Mouse (Mus musculus) frontal cortex, adult (tissue): ENCODE measurements around the gene Olfr1325.
"Not testable (repeated sequence)": the region's sequence is repeated elsewhere in the genome, so short reads cannot be mapped to it uniquely, and the experiment has no call there.

Source experiments
- ATAC-seq: cut with Nextera tagmentation; 2 replicates; pipeline ENCODE4 v1.9.2; 2017; ENCODE audit warnings: mild to moderate bottlenecking, moderate library complexity, mixed read lengths; ENCODE audit not compliant: low TSS enrichment

Olfr1325 gene

GRCm38 (mm10) chrX:74592379-74592778, at the start of gene Olfr1325:
Olfr1325 (plus strand) TSS chrX:74592679.
- ATAC-seq = no peak

- no peak for ATAC-seq
Measured at GRCm38 (mm10) chrX:74574788-74575187, 17.7 kb upstream of the Olfr1325 start, which contains the start of gene Olfr1326-ps1. Olfr1326-ps1 (minus strand) TSS chrX:74574888.

GRCm38 (mm10) chrX:74645466-74646323, 53.2 kb downstream of the Olfr1325 start, which contains the start of gene Gm5640:
Gm5640 (minus strand) TSS chrX:74645635.
- peak; percentile 98 for ATAC-seq

- ATAC-seq = not testable (repeated sequence)
Measured at GRCm38 (mm10) chrX:74646393-74646792, 53.9 kb downstream of the Olfr1325 start.
